Mouse (Mus musculus) MEL (cell line): ENCODE measurements at regions not wholly inside any gene's neighbourhood (a gene's known extent, or its start where the extent isn't known, plus 50 kb on each side); places are given as distances from the start of the nearest gene placed in this dataset.

Experiments used
- DNase-seq: peaks from one replicate; pipeline ENCODE4 v3.0.0; 2011; ENCODE audit warnings: low read depth, low spot score
- H3K27ac ChIP-seq: 2 replicates; pipeline ENCODE4 v1.5.1; 2012; ENCODE audit warnings: low read depth, mild to moderate bottlenecking, control low read depth, low read length, moderate library complexity; ENCODE audit not compliant: control insufficient read depth
- H3K27me3 ChIP-seq, 2 experiments: fragments of 150-350 bp in 1 of 2; sonication (generic) in 1 of 2; 2 replicates each; pipeline ENCODE4 v1.6.1; 2012; ENCODE audit warnings: low read length in 2 of 2, mild to moderate bottlenecking in 2 of 2, improper control_type of control experiment in 1 of 2, moderate library complexity in 1 of 2; ENCODE audit not compliant: insufficient read depth in 2 of 2, control insufficient read depth in 1 of 2
- H3K36me3 ChIP-seq, 2 experiments: 2 replicates each; pipeline ENCODE4 v1.6.1; 2012 to 2014; ENCODE audit warnings: low read length in 2 of 2, improper control_type of control experiment in 1 of 2, inconsistent platforms in 1 of 2, mild to moderate bottlenecking in 1 of 2; ENCODE audit not compliant: insufficient read depth in 2 of 2, control insufficient read depth in 1 of 2
- H3K4me1 ChIP-seq, 2 experiments: fragments of 150-350 bp in 1 of 2; sonication (generic) in 1 of 2; 2 replicates each; pipeline ENCODE4 v1.6.1; 2012; ENCODE audit warnings: low read length in 2 of 2, improper control_type of control experiment in 1 of 2, mild to moderate bottlenecking in 1 of 2; ENCODE audit not compliant: insufficient read depth in 2 of 2, control insufficient read depth in 1 of 2
- H3K4me3 ChIP-seq, 2 experiments: fragments of 150-350 bp in 1 of 2; sonication (generic) in 1 of 2; 2 replicates each; pipeline ENCODE4 v1.5.1; 2012; ENCODE audit warnings: low read depth in 2 of 2, low read length in 2 of 2, mild to moderate bottlenecking in 2 of 2, moderate library complexity in 2 of 2, control low read depth in 1 of 2, improper control_type of control experiment in 1 of 2; ENCODE audit not compliant: control insufficient read depth in 1 of 2, insufficient read depth in 1 of 2
- H3K79me2 ChIP-seq: 2 replicates; pipeline ENCODE4 v1.6.1; 2012; ENCODE audit warnings: mild to moderate bottlenecking, low read length, moderate library complexity; ENCODE audit not compliant: control insufficient read depth, poor library complexity, insufficient read depth
- H3K9ac ChIP-seq: 2 replicates; pipeline ENCODE4 v1.6.1; 2012; ENCODE audit warnings: low read depth, mild to moderate bottlenecking, control low read depth, low read length, moderate library complexity; ENCODE audit not compliant: control insufficient read depth, poor library complexity, severe bottlenecking
- H3K9me3 ChIP-seq: fragments of 150-350 bp; sonication (generic); replicated peaks from 2 replicates; pipeline ENCODE4 v1.6.1; 2012; ENCODE audit warnings: mild to moderate bottlenecking, low read length, improper control_type of control experiment, moderate library complexity; ENCODE audit not compliant: insufficient read depth
- CTCF ChIP-seq, 3 experiments: IDR thresholded peaks in 2 of 3; conservative IDR thresholded peaks in 1 of 3; 2 replicates each; pipeline ENCODE4 v1.5.1; 2011 to 2012; ENCODE audit warnings: low read length in 3 of 3, low read depth in 2 of 3, mild to moderate bottlenecking in 2 of 3, improper control_type of control experiment in 1 of 3, inconsistent platforms in 1 of 3, mixed read lengths in 1 of 3, moderate library complexity in 1 of 3; ENCODE audit not compliant: control insufficient read depth in 1 of 3, insufficient read depth in 1 of 3, poor library complexity in 1 of 3, severe bottlenecking in 1 of 3
- ETS1 ChIP-seq: IDR thresholded peaks from 2 replicates; pipeline ENCODE4 v1.6.1; 2012; ENCODE audit warnings: low read depth, mild to moderate bottlenecking, inconsistent platforms, low read length, improper control_type of control experiment, moderate library complexity
- JUND ChIP-seq: IDR thresholded peaks from 2 replicates; pipeline ENCODE4 v1.6.1; 2011; ENCODE audit warnings: low read depth, mild to moderate bottlenecking, improper control_type of control experiment, low read length
- MAX ChIP-seq: IDR thresholded peaks from 2 replicates; pipeline ENCODE4 v1.6.1; 2011; ENCODE audit warnings: low read length, improper control_type of control experiment
- MEF2A ChIP-seq: IDR thresholded peaks from 2 replicates; pipeline ENCODE4 v1.6.1; 2014; ENCODE audit warnings: low read depth, mild to moderate bottlenecking, inconsistent platforms, low read length, improper control_type of control experiment; ENCODE audit not compliant: poor library complexity, insufficient replicate concordance, severe bottlenecking; ENCODE audit errors: extremely low read depth
- MXI1 ChIP-seq: IDR thresholded peaks from 2 replicates; pipeline ENCODE4 v1.6.1; 2011; ENCODE audit warnings: mild to moderate bottlenecking, low read depth, low read length, improper control_type of control experiment
- MYC ChIP-seq: IDR thresholded peaks from 2 replicates; pipeline ENCODE4 v1.6.1; 2011; ENCODE audit warnings: low read depth, mild to moderate bottlenecking, low read length, improper control_type of control experiment, moderate library complexity
- NRF1 ChIP-seq: IDR thresholded peaks from 2 replicates; pipeline ENCODE4 v1.6.1; 2014; ENCODE audit warnings: low read depth, mild to moderate bottlenecking, inconsistent platforms, low read length, improper control_type of control experiment, moderate library complexity; ENCODE audit not compliant: poor library complexity, insufficient read depth, severe bottlenecking
- POLR2AphosphoS2 ChIP-seq: IDR thresholded peaks from 2 replicates; pipeline ENCODE4 v1.6.1; 2011; ENCODE audit warnings: low read length, improper control_type of control experiment
- RAD21 ChIP-seq: IDR thresholded peaks from 2 replicates; pipeline ENCODE4 v1.6.1; 2011; ENCODE audit warnings: mild to moderate bottlenecking, low read depth, low read length, improper control_type of control experiment
- SIN3A ChIP-seq: IDR thresholded peaks from 2 replicates; pipeline ENCODE4 v1.6.1; 2012; ENCODE audit warnings: low read length, improper control_type of control experiment, inconsistent platforms
- SMC3 ChIP-seq: IDR thresholded peaks from 2 replicates; pipeline ENCODE4 v1.6.1; 2011; ENCODE audit warnings: low read depth, low read length, improper control_type of control experiment
- TAL1 ChIP-seq: IDR thresholded peaks from 2 replicates; pipeline ENCODE4 v1.6.1; 2012; ENCODE audit warnings: mild to moderate bottlenecking, inconsistent platforms, low read length, moderate library complexity, mixed read lengths
- TBP ChIP-seq: IDR thresholded peaks from 2 replicates; pipeline ENCODE4 v1.8.0; 2011; ENCODE audit warnings: low read depth, low read length, improper control_type of control experiment
- TCF12 ChIP-seq: IDR thresholded peaks from 2 replicates; pipeline ENCODE4 v1.6.1; 2014; ENCODE audit warnings: low read depth, mild to moderate bottlenecking, inconsistent platforms, low read length, improper control_type of control experiment, moderate library complexity
- USF2 ChIP-seq, 2 experiments: IDR thresholded peaks; 2 replicates each; pipeline ENCODE4 v1.6.1; 2011 to 2012; ENCODE audit warnings: improper control_type of control experiment in 2 of 2, low read length in 2 of 2, borderline replicate concordance in 1 of 2, inconsistent platforms in 1 of 2, low read depth in 1 of 2, mild to moderate bottlenecking in 1 of 2; ENCODE audit not compliant: insufficient read depth in 1 of 2

DNA sequence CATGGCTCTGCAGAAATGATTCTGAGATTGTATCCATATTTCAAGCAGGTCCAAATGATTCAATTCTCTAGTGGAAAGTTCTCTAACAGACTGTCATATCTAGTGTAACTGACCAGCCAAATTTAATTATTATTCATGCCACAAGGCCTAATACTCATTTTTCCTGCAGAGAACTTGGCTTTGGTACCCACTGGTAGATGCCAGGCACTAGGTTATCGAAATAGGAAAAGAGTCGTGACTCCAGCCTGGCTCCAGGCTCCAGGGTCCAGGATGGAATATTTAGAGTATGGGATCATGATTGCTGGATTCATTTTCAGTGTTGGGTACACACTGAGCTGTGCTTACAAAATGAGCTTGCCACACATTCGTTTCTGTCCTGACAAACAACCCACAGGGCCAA lies 452.4 kb upstream of the Got2 start:
- Histone ChIP-seq H3K4me1 (no peaks in the 10 kb centered on the region), H3K36me3 (no peaks in the 10 kb centered on the region), H3K27me3 (no peaks in the 10 kb centered on the region), H3K9ac (no peak overlapping the region), H3K9me3 (no peaks in the 10 kb centered on the region), H3K27ac (no peak overlapping the region), H3K79me2 (no peaks in the 10 kb centered on the region), H3K4me3 (no peak overlapping the region)
- no peak for DNase-seq
- TF ChIP-seq MXI1: no peak
- no peak for TF ChIP-seq TBP
- no peak for TF ChIP-seq SIN3A

- peak; percentile 18 for DNase-seq
- H3K36me3 ChIP-seq: no peaks in the 10 kb centered on the region
- H3K79me2 ChIP-seq: no peaks in the 10 kb centered on the region
- H3K27ac ChIP-seq: no peak overlapping the region
- no peaks in the 10 kb centered on the region for H3K9me3 ChIP-seq
- no peaks in the 10 kb centered on the region for H3K27me3 ChIP-seq
- no peaks in the 10 kb centered on the region for H3K4me1 ChIP-seq
- no peak overlapping the region for H3K4me3 ChIP-seq
- TF ChIP-seq POLR2AphosphoS2 (no peak), NRF1 (no peak), SMC3 (peak; percentile 49), RAD21 (peak; percentile 12; the same call in 1 of the 2 replicates), CTCF (IDR thresholded peaks at IDR 0.05 in 2 of 3, conservative IDR thresholded peaks at IDR 0.05 in 1 of 3; ENCODE audit: control insufficient read depth in 1 of 3, insufficient read depth in 1 of 3, low read depth in 2 of 3, low read length in 3 of 3, poor library complexity in 1 of 3, severe bottlenecking in 1 of 3) (peak; percentile 16 to 52 (median 47); a peak in 5 of 6 replicates)
- no peak overlapping the region for H3K9ac ChIP-seq
Observed at GRCm38 (mm10) chr8:96318367-96318766, 430.0 kb upstream of the Got2 start.

DNA sequence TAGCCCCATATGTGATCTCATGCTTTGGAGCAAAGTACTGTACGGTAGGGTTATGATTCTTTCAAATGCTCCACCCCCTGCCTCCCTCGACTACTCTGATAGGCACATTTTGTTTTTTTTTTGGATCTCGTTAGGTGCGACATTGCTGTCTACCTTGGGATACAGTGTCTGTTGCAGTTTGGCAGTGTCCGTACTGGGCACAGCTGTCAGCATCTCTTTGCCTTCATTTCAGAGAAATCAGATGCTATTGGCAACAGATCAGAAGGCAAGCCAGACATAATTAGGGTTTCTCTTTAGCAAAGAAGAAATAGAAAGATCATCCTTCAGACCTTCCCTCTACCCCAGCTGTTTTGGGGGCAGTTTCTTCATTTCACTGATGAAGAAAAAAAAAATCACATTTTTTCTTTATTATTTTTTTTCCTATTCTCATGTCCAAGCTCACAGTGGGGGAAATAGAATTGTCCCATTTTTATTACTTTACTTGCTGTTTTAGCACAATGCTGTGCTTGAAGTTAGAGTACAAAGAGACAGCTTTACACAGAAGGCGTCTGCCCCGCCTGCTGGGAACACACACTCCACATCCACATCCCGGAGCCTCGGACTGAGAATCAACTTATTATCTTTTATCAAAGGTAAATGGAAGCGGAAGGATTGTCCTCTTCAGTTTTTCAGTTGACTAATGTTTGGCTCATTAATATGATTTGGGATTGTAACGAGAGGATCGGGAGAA lies 420.8 kb upstream of the Got2 start:
- H3K4me1 ChIP-seq: no peaks in the 10 kb centered on the region
- H3K36me3 ChIP-seq: peaks cover 0 to 7% of the 10 kb centered on the region in 2 experiments; a peak in 2 of 4 replicates
- no peak overlapping the region for H3K9ac ChIP-seq
- H3K9me3 ChIP-seq: no peaks in the 10 kb centered on the region
- no peaks in the 10 kb centered on the region for H3K27me3 ChIP-seq
- no peak for DNase-seq
- no peaks in the 10 kb centered on the region for H3K79me2 ChIP-seq
- no peak overlapping the region for H3K4me3 ChIP-seq
- no peak for TF ChIP-seq MEF2A
- TF ChIP-seq MAX: no peak
- TF ChIP-seq MYC: no peak
- no peak for TF ChIP-seq JUND
- TF ChIP-seq TCF12: no peak
- TF ChIP-seq USF2 (IDR thresholded peaks at IDR 0.05; ENCODE audit: borderline replicate concordance in 1 of 2, insufficient read depth in 1 of 2, low read depth in 1 of 2, low read length in 2 of 2): no peak
- TF ChIP-seq TAL1: no peak
- TF ChIP-seq ETS1: no peak
- no peak overlapping the region for H3K27ac ChIP-seq
